Mouse (Mus musculus): ENCODE data around the gene 1700012B07Rik. TPM values are rescaled to one million over a fixed set of nuclear protein-coding genes. Genes with fewer than 3 reads are reported as not detected.

The 1700012B07Rik gene
- total and polyA plus RNA-seq, 3 experiments, result 0.11 TPM; not detected in 2

GRCm38 (mm10) chr11:109785392-109785791 lies 42.5 kb downstream of the 1700012B07Rik start:
- Histone ChIP-seq H3K36me3 (replicated peaks) (no peaks in the 10 kb centered on the region), H3K4me3 (ENCODE audit: low read depth, low read length) (no peak overlapping the region), H3K27me3 (ENCODE audit: insufficient read depth, low read length) (no peaks in the 10 kb centered on the region), H3K9me3 (replicated peaks) (peaks cover 40% of the 10 kb centered on the region), H3K4me1 (ENCODE audit: insufficient read depth, low read depth, low read length) (no peaks in the 10 kb centered on the region)
- DNase-seq (ENCODE audit: low spot score), result no peak
- TF ChIP-seq CTCF (IDR thresholded peaks at IDR 0.05; ENCODE audit: low read depth, low read length), result no peak
- no peak for TF ChIP-seq GATA2 (IDR thresholded peaks at IDR 0.05; ENCODE audit: borderline replicate concordance, low read depth, low read length)
- TF ChIP-seq POLR2AphosphoS5 (IDR thresholded peaks at IDR 0.05; ENCODE audit: insufficient replicate concordance, low read depth, low read length), result no peak
- TF ChIP-seq GATA1 (IDR thresholded peaks at IDR 0.05; ENCODE audit: borderline replicate concordance, low read length), result no peak
- no peak for TF ChIP-seq TAL1 (conservative IDR thresholded peaks at IDR 0.05; ENCODE audit: low read depth, low read length)
- ATAC-seq (ENCODE audit: extremely low read depth, insufficient number of reproducible peaks, low FRiP score, poor library complexity, severe bottlenecking), result no peak

- Histone ChIP-seq H3K4me3 (ENCODE audit: low read depth, low read length) (no peak overlapping the region), H3K4me1 (ENCODE audit: insufficient read depth, low read depth, low read length) (no peaks in the 10 kb centered on the region), H3K27me3 (ENCODE audit: insufficient read depth, low read length) (no peaks in the 10 kb centered on the region), H3K36me3 (replicated peaks) (no peaks in the 10 kb centered on the region), H3K9me3 (replicated peaks) (peaks cover 32% of the 10 kb centered on the region)
- DNase-seq (ENCODE audit: low spot score) (no peak), ATAC-seq (ENCODE audit: extremely low read depth, insufficient number of reproducible peaks, low FRiP score, poor library complexity, severe bottlenecking) (no peak)
- no peak for TF ChIP-seq GATA1 (IDR thresholded peaks at IDR 0.05; ENCODE audit: borderline replicate concordance, low read length)
- TF ChIP-seq POLR2AphosphoS5 (IDR thresholded peaks at IDR 0.05; ENCODE audit: insufficient replicate concordance, low read depth, low read length), result no peak
- no peak for TF ChIP-seq CTCF (IDR thresholded peaks at IDR 0.05; ENCODE audit: low read depth, low read length)
- TF ChIP-seq GATA2 (IDR thresholded peaks at IDR 0.05; ENCODE audit: borderline replicate concordance, low read depth, low read length), result no peak
- no peak for TF ChIP-seq TAL1 (conservative IDR thresholded peaks at IDR 0.05; ENCODE audit: low read depth, low read length)
Observed at GRCm38 (mm10) chr11:109771381-109771780, 56.5 kb downstream of the 1700012B07Rik start.

- no peak overlapping the region for H3K4me3 ChIP-seq (ENCODE audit: low read depth, low read length)
- H3K4me1 ChIP-seq (ENCODE audit: insufficient read depth, low read depth, low read length), result no peaks in the 10 kb centered on the region
- no peaks in the 10 kb centered on the region for H3K27me3 ChIP-seq (ENCODE audit: insufficient read depth, low read length)
- no peak for ATAC-seq (ENCODE audit: extremely low read depth, insufficient number of reproducible peaks, low FRiP score, poor library complexity, severe bottlenecking)
- DNase-seq (ENCODE audit: low spot score), result no peak
- H3K9me3 ChIP-seq (replicated peaks), result peaks cover 32% of the 10 kb centered on the region
- H3K36me3 ChIP-seq (replicated peaks), result no peaks in the 10 kb centered on the region
- TF ChIP-seq CTCF (IDR thresholded peaks at IDR 0.05; ENCODE audit: low read depth, low read length) (no peak), GATA1 (IDR thresholded peaks at IDR 0.05; ENCODE audit: borderline replicate concordance, low read length) (no peak), GATA2 (IDR thresholded peaks at IDR 0.05; ENCODE audit: borderline replicate concordance, low read depth, low read length) (no peak), POLR2AphosphoS5 (IDR thresholded peaks at IDR 0.05; ENCODE audit: insufficient replicate concordance, low read depth, low read length) (no peak), TAL1 (conservative IDR thresholded peaks at IDR 0.05; ENCODE audit: low read depth, low read length) (no peak)
Observed at GRCm38 (mm10) chr11:109770185-109770584, 57.7 kb downstream of the 1700012B07Rik start.

DNA sequence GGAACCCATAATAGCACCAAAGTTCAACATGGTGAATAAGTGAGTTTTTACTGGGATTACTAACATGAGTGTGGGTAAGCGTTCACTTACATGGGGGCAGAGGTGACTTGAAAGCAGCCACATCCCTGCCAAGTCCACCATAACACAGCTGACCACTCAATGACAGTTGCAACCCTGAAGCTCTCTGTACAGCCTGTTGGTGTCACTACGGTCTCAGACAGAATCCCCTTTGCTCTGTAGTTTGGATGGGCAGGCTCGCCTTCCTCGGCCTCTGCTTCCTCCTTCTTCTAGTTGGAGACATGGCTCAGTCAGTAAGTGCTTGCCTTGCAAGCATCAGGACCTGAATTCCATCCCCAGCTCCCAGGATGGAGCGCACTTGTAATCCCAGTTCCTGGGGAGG lies 58.8 kb downstream of the 1700012B07Rik start:
- H3K36me3 ChIP-seq (replicated peaks), result no peaks in the 10 kb centered on the region
- H3K27me3 ChIP-seq (ENCODE audit: insufficient read depth, low read length), result no peaks in the 10 kb centered on the region
- ATAC-seq (ENCODE audit: extremely low read depth, insufficient number of reproducible peaks, low FRiP score, poor library complexity, severe bottlenecking), result no peak
- no peak for TF ChIP-seq TAL1 (conservative IDR thresholded peaks at IDR 0.05; ENCODE audit: low read depth, low read length)
- TF ChIP-seq GATA2 (IDR thresholded peaks at IDR 0.05; ENCODE audit: borderline replicate concordance, low read depth, low read length), result no peak
- TF ChIP-seq POLR2AphosphoS5 (IDR thresholded peaks at IDR 0.05; ENCODE audit: insufficient replicate concordance, low read depth, low read length), result no peak
- TF ChIP-seq CTCF (IDR thresholded peaks at IDR 0.05; ENCODE audit: low read depth, low read length), result no peak
- no peak for TF ChIP-seq GATA1 (IDR thresholded peaks at IDR 0.05; ENCODE audit: borderline replicate concordance, low read length)
- peaks cover 37% of the 10 kb centered on the region for H3K9me3 ChIP-seq (replicated peaks)
- H3K4me3 ChIP-seq (ENCODE audit: low read depth, low read length), result no peak overlapping the region
- DNase-seq (ENCODE audit: low spot score), result no peak
- H3K4me1 ChIP-seq (ENCODE audit: insufficient read depth, low read depth, low read length), result no peaks in the 10 kb centered on the region

DNA sequence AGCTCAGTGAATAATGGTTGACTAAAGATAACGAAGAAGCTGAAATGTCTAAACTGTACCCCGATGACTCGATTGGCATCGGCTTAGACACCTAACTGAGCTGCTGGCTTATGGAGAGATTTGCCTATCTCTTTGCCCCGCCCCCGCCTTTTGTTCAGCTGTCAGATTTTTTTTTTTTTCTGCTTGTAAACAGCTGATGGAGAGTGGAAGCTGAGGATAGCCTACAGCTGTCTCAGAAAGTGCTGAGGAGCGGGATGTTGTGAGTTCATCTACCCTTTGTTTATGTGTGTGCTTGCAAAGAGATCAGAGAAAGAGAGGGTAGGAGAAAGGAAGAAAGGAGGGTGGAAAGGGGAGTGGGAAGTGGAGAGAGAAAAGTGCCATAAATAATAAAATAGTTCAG lies 67.8 kb downstream of the 1700012B07Rik start:
- Histone ChIP-seq H3K36me3 (replicated peaks) (no peaks in the 10 kb centered on the region), H3K4me1 (ENCODE audit: insufficient read depth, low read depth, low read length) (no peaks in the 10 kb centered on the region), H3K27me3 (ENCODE audit: insufficient read depth, low read length) (no peaks in the 10 kb centered on the region), H3K4me3 (ENCODE audit: low read depth, low read length) (no peak overlapping the region), H3K9me3 (replicated peaks) (peaks cover 18% of the 10 kb centered on the region)
- TF ChIP-seq TAL1 (conservative IDR thresholded peaks at IDR 0.05; ENCODE audit: low read depth, low read length), result no peak
- no peak for TF ChIP-seq POLR2AphosphoS5 (IDR thresholded peaks at IDR 0.05; ENCODE audit: insufficient replicate concordance, low read depth, low read length)
- no peak for TF ChIP-seq GATA2 (IDR thresholded peaks at IDR 0.05; ENCODE audit: borderline replicate concordance, low read depth, low read length)
- no peak for ATAC-seq (ENCODE audit: extremely low read depth, insufficient number of reproducible peaks, low FRiP score, poor library complexity, severe bottlenecking)
- no peak for DNase-seq (ENCODE audit: low spot score)

DNA sequence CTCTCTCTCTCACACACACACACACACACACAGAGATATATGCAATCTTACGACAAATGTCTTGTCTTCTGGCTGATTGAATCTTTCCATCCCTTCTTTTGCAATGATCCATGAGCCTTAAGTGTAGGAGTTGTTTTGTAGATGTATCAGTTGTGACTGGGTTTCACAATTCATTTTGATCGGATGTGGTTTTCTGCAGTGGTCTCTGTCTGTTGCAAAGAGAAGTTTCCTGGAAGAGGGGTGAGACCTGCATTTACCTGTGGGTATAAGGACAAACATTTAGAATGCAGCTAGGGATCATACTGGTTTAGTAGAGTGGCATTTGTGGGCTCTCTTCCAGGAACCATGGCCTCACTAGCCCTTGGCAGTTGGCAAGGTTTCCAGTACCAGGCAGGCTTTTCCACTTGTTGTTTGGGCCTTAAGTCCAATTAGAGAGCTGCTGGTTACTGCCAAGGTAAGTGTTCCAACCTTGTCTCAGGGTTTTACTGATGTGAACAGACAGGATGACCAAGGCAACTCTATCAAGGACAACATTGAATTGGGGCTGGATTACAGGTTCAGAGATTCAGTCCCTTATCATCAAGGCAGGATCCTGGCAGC lies 69.1 kb downstream of the 1700012B07Rik start:
- Histone ChIP-seq H3K9me3 (replicated peaks) (peaks cover 16% of the 10 kb centered on the region), H3K27me3 (ENCODE audit: insufficient read depth, low read length) (no peaks in the 10 kb centered on the region), H3K4me1 (ENCODE audit: insufficient read depth, low read depth, low read length) (no peaks in the 10 kb centered on the region), H3K36me3 (replicated peaks) (no peaks in the 10 kb centered on the region), H3K4me3 (ENCODE audit: low read depth, low read length) (no peak overlapping the region)
- ATAC-seq (ENCODE audit: extremely low read depth, insufficient number of reproducible peaks, low FRiP score, poor library complexity, severe bottlenecking), result no peak
- TF ChIP-seq GATA2 (IDR thresholded peaks at IDR 0.05; ENCODE audit: borderline replicate concordance, low read depth, low read length) (no peak), TAL1 (conservative IDR thresholded peaks at IDR 0.05; ENCODE audit: low read depth, low read length) (no peak), CTCF (IDR thresholded peaks at IDR 0.05; ENCODE audit: low read depth, low read length) (no peak), GATA1 (IDR thresholded peaks at IDR 0.05; ENCODE audit: borderline replicate concordance, low read length) (no peak), POLR2AphosphoS5 (IDR thresholded peaks at IDR 0.05; ENCODE audit: insufficient replicate concordance, low read depth, low read length) (no peak)
- DNase-seq (ENCODE audit: low spot score), result no peak

Measured in G1E (cell line).